Mouse (Mus musculus) spleen, postnatal 4 days (tissue): ENCODE measurements at regions not wholly inside any gene's neighbourhood (a gene's known extent, or its start where the extent isn't known, plus 50 kb on each side); places are given as distances from the start of the nearest gene placed in this dataset.

ENCODE experiments used
- DNase-seq, 2 experiments: peaks; one replicate each; pipeline ENCODE4 v3.0.0; 2022; ENCODE audit warnings: low spot score in 2 of 2

DNA sequence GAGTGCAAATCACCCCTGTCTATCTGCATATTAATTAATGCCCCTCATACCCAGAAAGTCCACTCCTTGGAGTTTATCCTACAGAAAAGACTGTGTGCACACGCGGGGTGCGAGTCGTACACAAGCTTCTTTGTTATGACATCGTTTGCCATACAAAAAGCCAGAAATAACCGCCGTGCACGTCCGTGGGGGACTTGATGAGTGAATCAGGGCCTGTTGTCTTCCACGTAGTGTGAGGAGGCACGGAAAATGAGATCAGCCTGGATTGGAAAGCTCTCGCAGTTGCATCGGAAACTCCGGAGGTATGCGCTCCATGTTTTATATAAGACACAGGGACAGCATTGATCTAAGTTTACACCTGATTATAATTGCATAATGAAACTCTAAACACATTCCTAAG, 120.3 kb downstream of the Etnk1 start:
- no peak for DNase-seq

DNA sequence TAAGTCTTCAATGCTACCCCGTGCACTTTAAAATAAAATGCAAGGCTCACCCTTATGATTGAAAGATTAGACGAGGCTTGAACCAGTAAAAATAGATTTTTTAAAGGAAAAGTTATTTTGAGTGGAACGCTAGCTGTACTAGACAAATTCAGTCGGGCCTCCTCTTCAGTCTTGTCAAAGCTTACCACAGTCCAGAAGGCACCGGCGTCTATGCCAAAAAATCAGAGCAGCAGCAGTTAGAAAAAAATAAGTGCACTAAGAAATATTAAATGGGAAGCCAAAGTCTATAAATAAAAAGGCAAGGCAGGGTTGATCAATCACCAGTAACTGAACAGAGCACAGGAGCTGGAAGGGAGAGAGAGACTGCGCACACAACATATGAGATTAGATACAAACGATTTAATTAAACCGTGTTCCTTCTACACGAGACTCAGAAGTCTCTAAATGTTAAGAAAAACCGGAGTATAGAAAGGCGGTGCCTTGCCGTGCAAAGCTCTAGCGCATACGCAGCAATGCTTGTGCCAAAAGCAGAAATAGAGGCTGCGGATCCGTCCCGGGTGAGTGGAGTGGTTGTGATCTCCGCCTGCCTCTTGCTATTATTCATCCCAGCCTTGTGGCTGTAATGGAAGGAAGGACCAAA, 121.6 kb downstream of the Etnk1 start:
- DNase-seq = no peak

DNA sequence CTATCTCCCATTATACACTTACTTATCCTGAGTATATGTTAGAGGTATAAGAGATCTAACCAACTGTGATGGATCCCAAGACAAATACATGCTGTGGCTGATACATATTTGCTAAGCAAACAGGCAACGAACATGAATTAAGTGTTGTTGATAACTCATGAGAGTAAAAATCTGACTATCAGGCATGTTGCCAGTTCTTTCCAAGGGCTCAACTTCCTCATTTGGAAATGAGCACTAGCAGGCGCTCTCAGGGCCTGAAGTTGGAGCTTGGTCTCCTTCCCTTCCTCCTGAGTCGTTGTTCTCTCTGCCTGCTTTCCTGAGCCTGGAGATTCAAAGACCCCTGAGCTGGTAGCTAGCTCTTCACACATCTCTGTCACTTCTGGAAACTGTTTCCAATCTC, 126.6 kb downstream of the Etnk1 start:
- no peak for DNase-seq

DNA sequence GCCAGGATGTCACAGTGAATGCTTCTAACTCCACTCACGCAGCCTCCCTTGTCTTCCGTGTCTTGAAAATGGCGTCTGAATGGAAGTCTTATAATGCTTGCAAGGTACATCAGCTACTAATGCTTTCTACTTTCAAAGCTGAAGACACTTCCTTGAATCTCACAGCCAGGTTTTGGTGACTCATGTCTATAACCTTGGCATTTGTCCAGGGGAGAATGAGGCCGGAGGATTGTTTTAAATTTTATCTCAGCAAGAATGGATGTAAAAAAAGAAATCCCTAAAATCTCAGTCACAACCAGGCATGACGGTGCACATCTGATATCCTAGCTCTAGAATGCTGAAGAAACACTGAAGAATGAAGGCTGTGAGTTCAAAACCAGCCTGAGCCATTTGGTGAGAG, 131.4 kb downstream of the Etnk1 start:
- DNase-seq = no peak

DNA sequence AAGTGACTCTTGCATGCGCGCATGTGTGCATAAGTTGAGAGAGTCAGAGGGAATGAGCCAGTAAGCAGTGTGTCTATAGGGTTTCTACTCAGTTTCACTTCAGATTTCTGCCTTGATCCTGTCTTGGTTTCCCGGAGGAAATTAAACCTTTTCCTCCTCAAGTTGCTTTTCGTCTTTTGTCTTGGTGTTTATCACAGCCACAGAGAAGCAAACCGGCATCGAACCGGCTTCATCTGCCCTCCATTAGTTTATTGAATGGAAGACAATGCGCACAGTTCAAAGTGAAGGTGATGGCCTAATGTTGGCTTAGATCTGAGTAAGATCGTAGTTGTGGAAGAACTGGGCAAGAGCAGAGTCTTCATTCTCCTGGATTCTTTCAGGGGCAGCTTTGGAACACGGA, 134.4 kb downstream of the Etnk1 start:
- DNase-seq = no peak

DNA sequence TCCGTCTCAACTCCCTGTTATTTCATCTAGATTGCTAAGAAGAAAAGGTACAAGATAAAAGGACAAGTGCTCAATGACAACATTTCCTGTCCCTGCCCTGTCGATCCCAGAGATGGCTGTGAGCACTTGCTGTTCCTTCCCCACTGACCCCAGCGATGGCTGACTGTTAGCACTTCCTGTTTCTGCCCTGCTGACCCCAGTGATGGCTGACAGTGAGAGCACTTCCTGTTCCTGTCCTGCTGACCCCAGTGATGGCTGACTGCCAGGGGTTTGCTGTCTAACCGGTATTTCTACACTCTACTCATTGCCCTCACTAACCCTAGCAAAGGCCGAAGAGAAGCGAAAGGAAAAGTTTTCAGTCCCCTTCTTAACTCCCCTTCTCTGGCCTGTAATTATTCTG, 140.3 kb downstream of the Etnk1 start:
- DNase-seq = no peak

DNA sequence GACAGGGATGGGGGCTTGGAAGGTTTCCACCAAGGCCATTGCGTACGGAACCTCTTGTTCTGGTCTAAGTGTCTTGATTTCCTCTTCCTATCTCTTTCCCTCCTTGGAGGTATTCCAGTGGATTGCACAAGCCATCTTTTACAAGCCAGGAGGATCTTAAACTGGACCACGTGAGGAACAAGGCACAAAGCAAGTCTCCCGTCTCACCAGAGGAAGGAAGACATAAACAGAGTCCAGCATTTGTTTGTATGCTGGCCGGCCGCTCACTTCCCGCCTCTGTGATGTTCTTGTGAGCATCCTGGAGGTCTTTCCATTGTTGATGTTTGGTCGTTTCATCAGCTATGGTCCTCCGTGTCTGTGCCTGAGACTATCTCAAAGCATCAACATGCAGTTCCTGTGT, 148.8 kb downstream of the Etnk1 start:
- no peak for DNase-seq

DNA sequence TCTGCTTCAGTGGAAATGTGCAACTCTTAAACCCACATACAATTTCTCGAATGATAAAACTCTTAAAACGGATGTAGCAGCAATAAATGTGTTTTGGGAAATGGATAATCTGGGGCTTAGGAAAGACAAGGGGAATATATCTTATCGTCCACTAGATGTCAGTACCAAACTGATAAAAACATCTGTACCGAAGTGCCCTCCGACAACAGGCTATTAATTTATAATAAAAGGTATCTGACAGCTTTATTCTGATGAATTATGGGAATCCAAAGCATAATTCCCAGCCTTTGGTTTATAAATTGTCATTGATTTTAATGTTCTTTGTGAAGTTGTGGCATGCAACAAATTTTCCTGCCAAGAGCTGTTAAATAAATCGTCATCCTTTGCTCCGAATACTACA, 153.4 kb downstream of the Etnk1 start:
- no peak for DNase-seq

DNA sequence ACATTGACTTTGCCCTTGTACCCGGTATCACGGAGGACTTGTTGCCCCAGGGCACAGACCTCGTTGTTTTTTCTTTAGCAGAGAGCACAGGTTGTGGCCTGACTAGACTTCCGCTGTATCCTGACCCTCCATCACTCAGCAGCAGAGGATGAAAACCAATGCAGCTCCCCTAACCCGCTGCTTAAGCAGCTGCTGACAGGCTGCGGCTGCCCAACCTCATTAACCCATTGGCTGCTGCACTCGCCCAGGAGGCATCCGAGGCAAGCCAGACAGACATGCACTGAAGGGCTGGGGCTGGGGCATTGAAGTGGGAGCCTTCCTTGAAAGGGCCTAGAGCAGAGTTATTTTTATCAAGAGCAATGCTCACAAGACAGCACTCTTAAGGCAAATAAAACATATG, 157.6 kb downstream of the Etnk1 start:
- DNase-seq = no peak

DNA sequence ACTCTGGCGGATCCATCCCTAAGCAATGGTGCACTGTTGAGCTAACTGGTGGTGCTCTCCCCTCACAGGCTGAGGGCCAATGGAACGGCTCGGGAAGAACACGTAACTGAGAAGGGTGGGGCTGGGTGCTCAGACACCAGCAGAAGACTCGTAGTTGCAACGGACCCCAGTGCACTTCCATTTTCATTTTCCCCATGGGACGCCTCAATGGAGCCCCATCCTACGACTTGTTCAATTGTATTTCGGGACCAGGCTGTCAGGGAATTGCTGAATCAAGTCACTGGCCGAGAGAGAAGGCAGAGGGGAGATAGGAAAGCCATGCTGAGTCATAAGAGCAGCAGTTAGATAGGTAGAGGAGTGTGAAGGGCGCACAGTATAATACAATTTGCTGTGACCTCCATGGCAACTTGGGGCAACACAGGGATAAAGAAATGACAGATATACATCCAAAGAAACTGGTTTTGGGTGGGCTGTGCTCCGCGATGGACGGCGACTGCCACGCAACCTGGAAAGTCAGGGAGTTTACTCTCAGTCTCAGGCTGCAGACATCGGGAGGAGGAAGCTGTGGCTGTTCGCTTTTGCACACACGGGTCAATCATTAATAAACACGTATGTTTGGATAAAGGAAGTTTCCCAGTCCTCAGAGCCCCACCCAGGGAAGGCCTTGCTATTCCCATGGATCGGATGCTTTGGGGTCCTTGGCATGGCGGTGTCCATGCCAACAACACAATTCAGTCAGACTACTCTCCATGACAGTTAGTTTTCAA, 160.1 kb downstream of the Etnk1 start:
- DNase-seq = no peak

DNA sequence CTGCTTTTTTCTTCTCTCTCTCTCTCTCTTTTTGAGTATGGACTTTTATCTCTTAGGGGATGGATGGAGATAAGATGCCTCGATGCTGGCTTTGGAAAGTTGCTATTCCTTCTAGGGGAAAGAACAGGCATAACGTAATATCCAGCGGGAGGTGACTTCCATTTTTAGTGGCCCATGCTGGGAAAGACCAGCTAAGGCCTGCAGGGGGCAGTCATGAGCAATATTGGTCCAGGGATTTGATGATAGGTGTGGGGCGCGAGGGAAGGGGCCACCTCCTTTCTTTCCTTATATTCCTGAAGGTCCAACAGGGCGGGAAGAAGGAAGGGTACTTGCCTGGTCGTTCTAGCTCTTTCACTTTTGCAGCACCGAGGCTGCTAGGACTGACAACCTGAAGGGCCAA, 160.8 kb downstream of the Etnk1 start:
- no peak for DNase-seq

DNA sequence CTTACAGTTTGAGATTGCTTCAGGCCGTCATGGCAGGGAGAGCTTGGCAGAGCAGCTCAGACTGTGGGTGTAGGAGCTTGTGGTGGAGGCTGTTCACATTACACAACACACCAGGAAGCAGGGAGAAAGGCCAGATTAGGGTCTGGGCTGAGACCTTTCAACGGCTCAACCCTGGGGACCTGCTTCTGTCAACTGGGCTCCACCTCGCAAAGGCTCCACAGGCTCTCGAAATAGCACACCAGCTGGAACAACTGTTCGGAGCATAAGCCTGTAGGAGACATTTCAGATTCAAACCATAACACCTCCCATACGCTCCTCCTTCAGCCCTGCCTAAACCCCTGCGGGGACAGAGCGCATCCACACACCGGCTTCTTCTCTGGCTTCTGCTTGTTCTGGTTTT, 161.2 kb downstream of the Etnk1 start:
- DNase-seq = no peak

DNA sequence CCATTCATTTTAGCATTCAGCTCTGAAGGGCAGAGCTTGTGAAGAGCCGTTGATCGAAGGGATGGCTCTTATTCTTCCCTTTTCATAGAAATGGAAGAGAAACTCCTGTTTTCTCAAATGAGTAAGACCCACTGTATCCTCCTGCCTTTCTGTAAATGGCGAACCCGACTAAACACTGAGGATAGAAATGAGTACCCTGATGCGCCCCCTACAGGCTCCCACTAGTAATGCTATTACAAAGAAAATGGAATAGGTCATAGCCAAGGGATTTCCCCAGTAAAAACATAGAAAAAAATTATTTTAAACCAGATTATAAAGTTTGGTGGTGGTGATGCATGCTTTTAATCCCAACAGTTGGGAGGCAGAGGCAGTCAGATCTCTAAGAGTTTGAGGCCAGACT, 162.1 kb downstream of the Etnk1 start:
- DNase-seq = no peak

DNA sequence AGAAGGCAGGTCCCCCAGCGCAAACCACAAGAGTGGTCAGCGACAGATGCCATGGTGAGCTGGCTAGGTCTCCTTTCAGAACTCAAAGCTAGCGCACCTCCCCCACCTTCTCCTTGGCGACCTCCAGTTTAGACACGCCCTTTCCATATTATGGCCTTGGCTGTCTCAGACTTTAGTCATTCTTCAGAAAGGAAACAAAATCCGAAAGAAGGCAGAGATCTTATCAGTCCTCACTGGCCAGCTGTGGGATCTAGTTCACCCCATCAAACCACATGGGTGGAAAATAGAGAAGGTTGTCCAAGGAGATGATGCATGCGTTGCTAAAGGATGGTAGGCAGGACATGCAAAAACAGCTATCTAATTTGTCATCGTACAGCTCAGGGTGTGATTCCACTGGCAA, 166.5 kb downstream of the Etnk1 start:
- DNase-seq = no peak

DNA sequence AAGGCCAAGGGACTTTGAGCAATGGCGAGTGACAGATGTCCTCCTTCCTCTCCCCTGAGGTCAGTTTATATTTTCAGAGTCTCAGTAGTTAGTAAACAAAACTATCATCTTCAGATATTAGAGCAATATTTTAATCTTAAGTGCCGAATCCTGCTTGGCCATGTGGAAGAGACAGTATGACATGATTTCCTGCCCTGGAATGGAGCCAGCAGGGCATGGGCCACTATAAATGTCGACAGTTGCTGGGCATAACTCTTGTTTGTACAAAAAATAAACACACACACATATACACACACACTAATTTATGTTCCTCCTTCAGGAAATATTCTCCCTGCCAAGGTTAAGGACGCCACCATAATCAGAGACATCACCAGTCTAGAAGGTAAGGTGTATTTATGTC, 169.6 kb downstream of the Etnk1 start:
- DNase-seq = no peak

DNA sequence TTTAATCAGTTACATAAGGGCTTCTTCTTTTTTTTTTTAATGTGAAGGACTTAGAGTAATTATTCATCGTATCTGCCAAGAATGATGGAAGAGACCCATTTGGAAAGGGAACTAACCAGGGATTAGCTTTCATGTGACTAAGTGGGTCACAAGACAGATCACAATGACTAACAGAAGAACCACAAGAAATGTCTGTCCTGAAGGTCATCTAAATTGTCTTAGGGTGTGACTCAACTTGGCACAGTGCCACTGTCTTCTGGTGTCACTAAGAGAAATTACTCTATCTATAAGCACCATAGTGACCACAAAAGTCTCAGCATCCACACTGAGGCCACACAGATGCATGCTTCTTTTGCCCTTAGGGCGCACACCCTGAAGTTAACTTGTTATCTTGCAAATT, 182.0 kb downstream of the Etnk1 start:
- DNase-seq = no peak

DNA sequence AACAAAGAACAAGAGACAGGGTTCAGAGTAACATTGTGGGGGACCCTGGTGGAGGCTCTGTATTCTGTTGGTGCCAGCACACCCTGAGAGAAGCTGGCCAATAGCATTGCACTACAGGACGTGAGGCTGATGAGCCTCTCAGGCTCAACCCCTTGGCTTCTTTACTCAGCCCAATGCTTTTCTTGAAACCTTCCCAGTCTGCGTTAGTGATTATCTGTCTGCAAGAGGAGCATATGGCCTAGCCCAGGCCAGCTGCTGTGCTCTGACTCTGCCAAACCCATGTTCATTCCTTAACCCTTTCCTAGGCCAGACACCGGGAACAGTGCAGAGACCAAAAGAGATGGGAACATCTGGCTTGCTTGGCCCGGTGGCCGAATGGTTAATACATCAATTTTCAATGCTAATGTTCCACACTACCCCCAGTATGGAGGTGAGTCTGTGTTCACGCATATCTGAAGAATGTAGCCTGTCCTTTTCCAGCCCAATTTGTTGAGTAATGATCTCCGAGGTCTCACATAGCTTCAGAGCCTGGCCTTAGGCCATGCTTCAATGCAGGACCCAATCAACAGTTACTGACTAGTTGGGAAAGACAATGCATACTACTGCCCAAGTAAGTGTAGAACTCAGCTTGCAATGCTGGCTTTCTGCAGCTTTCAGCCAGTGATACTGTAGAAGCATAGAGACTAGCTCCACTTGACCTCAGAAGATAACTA, 192.5 kb downstream of the Etnk1 start:
- no peak for DNase-seq

DNA sequence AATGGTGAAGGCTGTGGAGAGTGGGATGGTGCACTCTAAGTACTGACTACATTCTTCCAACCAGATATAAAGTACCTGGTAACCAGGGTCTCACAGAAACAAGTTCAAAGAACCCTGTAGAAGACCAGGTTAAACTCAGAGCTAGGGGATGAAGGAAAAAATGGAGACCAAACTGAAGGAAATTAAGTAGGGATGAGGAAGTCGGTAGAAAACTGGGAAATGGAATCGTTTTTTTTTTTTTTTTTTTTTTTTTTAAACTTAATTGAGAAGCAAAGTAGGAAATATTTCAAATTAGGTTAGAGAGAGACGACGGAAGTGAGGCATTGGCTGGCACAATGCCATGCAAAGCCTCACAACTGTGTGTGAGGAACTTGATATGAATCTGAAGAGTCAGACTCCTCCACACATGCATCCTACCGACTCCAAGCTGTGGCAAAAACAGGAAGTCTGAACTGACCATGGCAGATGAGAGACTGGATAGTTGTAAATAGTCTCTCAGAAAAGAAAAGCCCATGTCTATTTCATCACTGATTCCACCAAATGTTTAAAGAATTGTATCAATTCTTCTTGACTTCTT, 194.2 kb downstream of the Etnk1 start:
- no peak for DNase-seq

DNA sequence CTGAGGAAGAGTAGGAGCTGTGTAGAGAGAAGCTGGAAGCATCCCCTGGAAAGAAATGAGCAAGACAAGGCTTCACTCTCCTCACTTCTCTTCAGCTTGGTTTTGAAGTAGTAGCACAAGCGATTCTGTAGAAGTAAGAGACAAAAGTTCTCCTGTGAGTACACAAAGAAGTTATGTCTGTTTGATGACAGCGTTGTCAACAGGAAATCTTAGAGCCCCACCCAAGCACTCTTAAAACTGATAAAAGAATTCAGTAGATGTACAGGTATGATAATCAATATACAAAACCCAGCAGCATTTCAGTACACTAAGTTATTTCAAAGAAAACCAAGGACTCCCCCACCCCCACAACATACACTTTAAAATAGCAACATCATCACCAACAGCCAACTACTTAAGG, 194.9 kb downstream of the Etnk1 start:
- DNase-seq = no peak

DNA sequence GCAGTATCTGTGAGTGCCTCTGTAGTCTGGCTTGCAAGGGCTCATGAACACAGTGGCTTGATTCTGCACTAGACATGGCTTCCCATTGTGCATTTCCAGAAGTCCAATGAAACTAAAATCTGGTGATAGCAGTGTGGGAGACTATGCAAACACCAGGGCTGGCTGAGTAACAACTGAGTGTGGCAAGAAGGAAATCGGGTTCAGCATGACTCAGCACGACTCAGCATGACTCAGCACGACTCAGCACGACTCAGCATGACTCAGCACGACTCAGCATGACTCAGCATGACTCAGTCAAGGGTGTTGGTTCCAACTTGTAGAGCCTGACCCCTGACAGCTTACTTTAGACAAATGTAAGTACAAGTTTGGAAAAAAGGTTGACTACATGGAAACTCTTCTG, 198.8 kb downstream of the Etnk1 start:
- no peak for DNase-seq

DNA sequence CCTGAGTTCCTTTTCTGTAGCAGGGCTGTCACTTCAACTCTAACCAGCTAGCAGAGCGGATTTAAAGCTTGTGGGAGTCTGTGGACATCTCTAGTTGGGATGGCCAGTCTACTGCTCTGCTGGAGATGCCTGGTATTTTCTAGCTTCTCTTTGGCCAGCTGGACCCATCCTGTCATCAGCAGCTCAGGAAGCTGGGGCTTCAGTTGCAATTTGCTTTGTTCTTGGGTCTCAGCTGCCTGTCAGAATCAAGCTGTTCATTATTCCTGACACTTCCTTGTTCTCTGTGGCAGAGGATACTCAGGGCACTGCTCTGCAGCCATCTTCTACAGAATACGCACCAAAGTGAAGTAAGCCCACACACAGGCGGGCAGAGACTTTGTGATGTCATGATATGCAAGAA, 200.8 kb downstream of the Etnk1 start:
- no peak for DNase-seq

DNA sequence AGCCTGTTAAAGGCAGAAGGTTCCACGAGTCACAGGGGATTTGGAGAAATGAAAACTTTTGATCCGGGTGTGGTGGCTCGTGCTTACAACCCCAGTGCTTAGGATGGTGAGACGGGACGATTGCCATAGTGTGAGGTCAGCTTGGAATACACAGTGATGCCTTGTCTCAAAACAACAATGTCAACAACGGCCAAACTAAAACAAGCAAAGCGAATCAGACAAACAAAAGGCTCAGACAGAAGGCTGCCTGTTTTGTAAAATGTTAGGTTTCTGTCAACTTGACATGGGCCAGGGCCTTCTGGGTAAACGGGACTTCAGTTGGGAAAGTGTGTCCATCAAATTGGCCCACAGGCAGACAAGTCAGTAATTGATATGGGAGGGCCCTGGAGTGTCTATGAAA, 201.6 kb downstream of the Etnk1 start:
- DNase-seq = no peak

DNA sequence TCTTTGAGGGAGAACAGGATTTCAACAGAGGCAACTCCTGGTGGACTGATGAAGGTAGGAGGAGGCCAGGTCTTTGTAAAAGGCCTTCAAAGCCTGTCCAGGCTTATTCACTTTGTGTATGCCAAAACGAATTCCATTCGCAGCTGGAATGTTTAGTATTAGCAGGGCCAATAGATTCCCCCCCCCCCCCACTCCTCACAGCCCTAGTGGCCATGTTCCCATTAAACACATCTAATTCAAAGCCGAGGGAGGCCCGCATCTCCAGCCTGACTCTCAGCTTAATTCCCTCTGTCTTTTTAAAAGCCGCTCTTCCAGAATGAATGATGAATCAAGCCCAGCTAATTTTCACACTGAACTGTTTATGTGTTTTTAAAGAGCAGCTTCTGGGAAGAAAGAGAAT, 205.5 kb downstream of the Etnk1 start:
- DNase-seq = no peak
